Mouse (Mus musculus): ENCODE data around the gene Strada.

DNA sequence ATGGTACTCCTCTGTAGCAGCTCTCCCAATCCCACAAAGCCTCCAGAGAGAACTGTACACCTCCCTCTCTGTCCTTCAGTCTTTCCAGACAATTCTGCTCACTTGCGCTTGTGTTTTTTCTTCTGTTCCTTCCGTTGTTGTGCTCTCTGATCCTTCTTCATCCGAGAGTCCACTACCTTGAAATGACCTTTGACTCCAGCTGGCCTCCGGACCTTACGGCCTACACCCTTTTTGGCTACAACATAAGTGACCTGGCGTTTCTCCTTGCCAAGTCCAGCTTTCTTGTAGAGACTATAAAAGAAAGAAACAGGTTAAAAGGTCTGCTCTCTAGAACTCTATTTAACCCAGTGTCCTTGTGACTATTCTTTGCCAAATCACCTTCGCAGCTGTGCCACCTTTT lies 47.4 kb upstream of the Strada start:
- TF ChIP-seq CTCF (IDR thresholded peaks at IDR 0.05; ENCODE audit: low read depth, low read length) (no peak), POLR2A (IDR thresholded peaks at IDR 0.05; ENCODE audit: borderline replicate concordance, low read depth, low read length) (no peak)
